Mouse (Mus musculus): ENCODE results near the gene Capn9.

Gene Capn9

GRCm38 (mm10) chr8:124575811-124576210, at the start of gene Capn9:
TSS of gene Capn9 (plus strand) at chr8:124576111.
- DNase-seq = no peak

GRCm38 (mm10) chr8:124526261-124526660, 49.6 kb upstream of the Capn9 start:
- no peak for DNase-seq

- DNase-seq = no peak
These were observed 45.8 kb upstream of the Capn9 start for GRCm38 (mm10) chr8:124530076-124530475.

- no peak for DNase-seq
These were observed 45.4 kb upstream of the Capn9 start for GRCm38 (mm10) chr8:124530556-124530955.

GRCm38 (mm10) chr8:124530996-124531395, 44.9 kb upstream of the Capn9 start:
- no peak for DNase-seq

GRCm38 (mm10) chr8:124532626-124533025, 43.3 kb upstream of the Capn9 start:
- DNase-seq = no peak

- DNase-seq = no peak
These were observed 40.5 kb upstream of the Capn9 start for GRCm38 (mm10) chr8:124535451-124535850.

GRCm38 (mm10) chr8:124540906-124541305, 35.0 kb upstream of the Capn9 start:
- no peak for DNase-seq

GRCm38 (mm10) chr8:124542001-124542400, 33.9 kb upstream of the Capn9 start:
- DNase-seq = no peak

GRCm38 (mm10) chr8:124543272-124543671, 32.6 kb upstream of the Capn9 start:
- DNase-seq = no peak

GRCm38 (mm10) chr8:124546371-124546770, 29.5 kb upstream of the Capn9 start:
- DNase-seq = no peak

- no peak for DNase-seq
These were observed 29.1 kb upstream of the Capn9 start for GRCm38 (mm10) chr8:124546815-124547214.

GRCm38 (mm10) chr8:124547269-124547668, 28.6 kb upstream of the Capn9 start:
- no peak for DNase-seq

GRCm38 (mm10) chr8:124548187-124548586, 27.7 kb upstream of the Capn9 start:
- DNase-seq = no peak

- no peak for DNase-seq
These were observed 24.8 kb upstream of the Capn9 start for GRCm38 (mm10) chr8:124551011-124551661.

- DNase-seq = no peak
These were observed 20.7 kb upstream of the Capn9 start for GRCm38 (mm10) chr8:124555113-124555750.

GRCm38 (mm10) chr8:124556164-124556563, 19.7 kb upstream of the Capn9 start:
- no peak for DNase-seq

GRCm38 (mm10) chr8:124556658-124557057, 19.3 kb upstream of the Capn9 start:
- no peak for DNase-seq

- no peak for DNase-seq
These were observed 18.4 kb upstream of the Capn9 start for GRCm38 (mm10) chr8:124557476-124557875.

- DNase-seq = no peak
These were observed 8.8 kb upstream of the Capn9 start for GRCm38 (mm10) chr8:124567126-124567525.

- no peak for DNase-seq
These were observed 8.3 kb upstream of the Capn9 start for GRCm38 (mm10) chr8:124567584-124567983.

- DNase-seq = no peak
These were observed 6.8 kb upstream of the Capn9 start for GRCm38 (mm10) chr8:124569100-124569499.

GRCm38 (mm10) chr8:124569593-124569992, 6.3 kb upstream of the Capn9 start, which contains the start of gene Agt:
TSS of gene Agt (minus strand) at chr8:124569706.
- DNase-seq = no peak

- no peak for DNase-seq
These were observed 4.0 kb upstream of the Capn9 start for GRCm38 (mm10) chr8:124571732-124572429.
